Mouse (Mus musculus) cerebellum, postnatal 25 days (tissue): ENCODE measurements at regions not wholly inside any gene's neighbourhood (a gene's known extent, or its start where the extent isn't known, plus 50 kb on each side); places are given as distances from the start of the nearest gene placed in this dataset.
"Not testable (repeated sequence)": the region's sequence is repeated elsewhere in the genome, so short reads cannot be mapped to it uniquely, and the experiment has no call there.

ENCODE experiments used
- DNase-seq, 2 experiments: peaks; one replicate each; pipeline ENCODE4 v3.0.0; 2021; ENCODE audit warnings: mixed read lengths in 2 of 2

GRCm38 (mm10) chr15:8766208-8766607 lies 55.6 kb upstream of the Slc1a3 start:
- not testable (repeated sequence) for DNase-seq

- no peak for DNase-seq
Observed at GRCm38 (mm10) chr15:8761741-8762271, 51.2 kb upstream of the Slc1a3 start.

GRCm38 (mm10) chr15:8761132-8761531 lies 50.6 kb upstream of the Slc1a3 start:
- DNase-seq = no peak
